Mouse (Mus musculus): ENCODE measurements at regions not wholly inside any gene's neighbourhood (a gene's known extent, or its start where the extent isn't known, plus 50 kb on each side); places are given as distances from the start of the nearest gene placed in this dataset.

DNA sequence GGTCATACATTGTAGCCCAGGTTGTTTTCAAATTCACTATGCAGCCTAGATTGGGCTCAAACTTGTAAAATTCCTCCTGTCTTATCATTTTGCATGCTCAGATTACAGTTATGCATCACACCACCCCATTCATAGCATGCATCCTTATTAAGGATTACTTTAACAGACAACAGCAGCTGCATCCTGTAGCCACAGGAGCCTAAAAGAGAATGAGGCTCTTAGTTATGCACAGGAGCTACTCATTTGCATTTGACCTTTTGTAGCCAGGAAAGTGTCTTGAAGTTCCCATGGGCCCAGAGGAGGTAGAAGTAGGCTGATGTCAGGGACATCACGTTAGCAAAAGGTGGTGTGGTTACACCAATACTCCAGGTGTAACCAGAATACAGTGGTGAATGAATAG, 148.9 kb upstream of the Sdr16c6 start:
- H3K27me3 ChIP-seq (ENCODE audit: control insufficient read depth, insufficient read depth, low read length): no peaks in the 10 kb centered on the region
- no peak overlapping the region for H3K9ac ChIP-seq (replicated peaks; ENCODE audit: low read length)

DNA sequence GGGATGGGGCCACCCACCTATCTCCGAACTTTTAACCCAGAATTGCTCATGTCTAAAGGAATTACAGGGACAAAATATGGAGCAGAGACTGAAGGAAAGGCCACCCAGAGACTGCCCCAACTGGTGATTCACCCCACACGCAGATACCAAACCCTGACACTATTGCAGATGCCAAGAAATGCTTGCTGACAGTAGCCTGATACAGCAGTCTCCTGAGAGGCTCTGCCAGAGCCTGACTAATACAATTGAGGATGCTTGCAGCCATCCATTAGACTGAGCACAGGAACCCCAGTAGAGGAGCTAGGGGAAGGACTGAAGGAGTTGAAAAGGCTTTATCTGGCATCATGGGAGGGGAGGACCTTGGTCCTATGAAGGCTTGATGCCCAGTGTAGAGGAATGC, 142.4 kb upstream of the Sdr16c6 start:
- Histone ChIP-seq H3K9me3 (ENCODE audit: control insufficient read depth, low read length) (no peaks in the 10 kb centered on the region), H3K4me1 (ENCODE audit: control insufficient read depth, insufficient read depth, low read length) (no peaks in the 10 kb centered on the region), H3K36me3 (ENCODE audit: control insufficient read depth, insufficient read depth, low read length) (no peaks in the 10 kb centered on the region), H3K9ac (replicated peaks; ENCODE audit: low read length) (no peak overlapping the region), H3K27me3 (ENCODE audit: control insufficient read depth, insufficient read depth, low read length) (no peaks in the 10 kb centered on the region), H3K4me2 (ENCODE audit: low read length) (no peak overlapping the region), H3K27ac (replicated peaks; ENCODE audit: low read depth, low read length) (no peak overlapping the region), H3K4me3 (replicated peaks; ENCODE audit: low read depth, low read length) (no peak overlapping the region)
- 90% methylated on average over 2 of the region's 2 CpGs for WGBS
- ATAC-seq (ENCODE audit: low FRiP score, low TSS enrichment): no peak
- DNase-seq: no peak

More for the DNA sequence above, 148.9 kb upstream of the Sdr16c6 start:
- Histone ChIP-seq H3K36me3 (ENCODE audit: control insufficient read depth, insufficient read depth, low read length) (no peaks in the 10 kb centered on the region), H3K9me3 (ENCODE audit: control insufficient read depth, low read length) (no peaks in the 10 kb centered on the region), H3K4me2 (ENCODE audit: low read length) (no peak overlapping the region), H3K4me3 (replicated peaks; ENCODE audit: low read depth, low read length) (no peak overlapping the region), H3K4me1 (ENCODE audit: control insufficient read depth, insufficient read depth, low read length) (no peaks in the 10 kb centered on the region), H3K27ac (replicated peaks; ENCODE audit: low read depth, low read length) (no peak overlapping the region)
- DNase-seq (no peak), ATAC-seq (ENCODE audit: low FRiP score, low TSS enrichment) (no peak)
- 9% methylated on average over 1 of the region's 1 CpGs for WGBS

DNA sequence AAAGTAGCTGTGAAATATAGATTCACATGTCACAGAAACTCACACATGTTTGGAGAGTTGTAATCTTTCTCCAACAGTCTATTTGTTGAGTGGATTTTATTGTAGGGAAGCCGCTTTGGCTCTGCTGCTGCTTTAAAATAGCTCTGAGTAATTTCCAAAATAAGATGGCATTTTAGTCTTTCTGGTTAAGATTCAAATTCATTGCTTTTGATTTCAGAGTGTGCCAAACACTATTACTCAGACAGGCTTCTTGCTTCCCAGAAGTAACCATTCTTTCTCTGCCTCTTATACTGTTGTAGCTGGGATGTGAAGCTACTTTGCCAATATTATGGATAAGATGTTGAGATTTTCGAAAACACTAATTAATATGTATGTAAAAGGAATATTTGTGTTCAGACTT, 134.6 kb upstream of the Sdr16c6 start:
- no peak for DNase-seq
- no peaks in the 10 kb centered on the region for H3K27me3 ChIP-seq (ENCODE audit: control insufficient read depth, insufficient read depth, low read length)
- ATAC-seq (ENCODE audit: low FRiP score, low TSS enrichment): no peak
- H3K4me2 ChIP-seq (ENCODE audit: low read length): no peak overlapping the region
- no peaks in the 10 kb centered on the region for H3K9me3 ChIP-seq (ENCODE audit: control insufficient read depth, low read length)
- H3K36me3 ChIP-seq (ENCODE audit: control insufficient read depth, insufficient read depth, low read length): no peaks in the 10 kb centered on the region
- no peak overlapping the region for H3K9ac ChIP-seq (replicated peaks; ENCODE audit: low read length)
- no peaks in the 10 kb centered on the region for H3K4me1 ChIP-seq (ENCODE audit: control insufficient read depth, insufficient read depth, low read length)
- 92% methylated on average over 2 of the region's 2 CpGs for WGBS
- no peak overlapping the region for H3K4me3 ChIP-seq (replicated peaks; ENCODE audit: low read depth, low read length)
- H3K27ac ChIP-seq (replicated peaks; ENCODE audit: low read depth, low read length): no peak overlapping the region

DNA sequence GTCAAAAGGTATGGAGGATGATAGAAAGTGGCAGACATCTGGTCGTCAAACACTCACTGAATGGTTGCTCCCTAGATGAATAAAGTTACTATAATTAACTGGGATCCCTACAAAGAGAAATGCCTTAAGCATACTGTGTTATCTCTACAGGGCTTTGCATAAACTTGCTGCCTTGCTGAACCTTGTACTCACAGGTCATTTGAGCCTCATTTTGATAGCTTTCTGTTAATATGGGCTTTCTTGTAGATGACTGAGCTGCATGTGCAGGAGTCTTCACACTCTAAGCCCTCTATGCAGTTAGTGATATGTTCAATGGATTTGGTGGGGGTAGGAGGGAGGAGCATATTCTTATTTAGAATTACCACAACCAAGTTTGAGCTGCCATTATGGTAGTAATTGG, 127.8 kb upstream of the Sdr16c6 start:
- no peaks in the 10 kb centered on the region for H3K9me3 ChIP-seq (ENCODE audit: control insufficient read depth, low read length)
- no peaks in the 10 kb centered on the region for H3K36me3 ChIP-seq (ENCODE audit: control insufficient read depth, insufficient read depth, low read length)
- 67% methylated on average over 1 of the region's 1 CpGs for WGBS
- DNase-seq (no peak), ATAC-seq (ENCODE audit: low FRiP score, low TSS enrichment) (no peak)
- no peak overlapping the region for H3K4me3 ChIP-seq (replicated peaks; ENCODE audit: low read depth, low read length)
- H3K4me2 ChIP-seq (ENCODE audit: low read length): no peak overlapping the region
- no peaks in the 10 kb centered on the region for H3K4me1 ChIP-seq (ENCODE audit: control insufficient read depth, insufficient read depth, low read length)
- no peaks in the 10 kb centered on the region for H3K27me3 ChIP-seq (ENCODE audit: control insufficient read depth, insufficient read depth, low read length)
- H3K27ac ChIP-seq (replicated peaks; ENCODE audit: low read depth, low read length): no peak overlapping the region
- H3K9ac ChIP-seq (replicated peaks; ENCODE audit: low read length): no peak overlapping the region

GRCm38 (mm10) chr4:4199309-4199708, 122.0 kb upstream of the Sdr16c6 start:
- no peaks in the 10 kb centered on the region for H3K9me3 ChIP-seq (ENCODE audit: control insufficient read depth, low read length)
- H3K4me3 ChIP-seq (replicated peaks; ENCODE audit: low read depth, low read length): no peak overlapping the region
- no peak for ATAC-seq (ENCODE audit: low FRiP score, low TSS enrichment)
- H3K4me2 ChIP-seq (ENCODE audit: low read length): no peak overlapping the region
- H3K9ac ChIP-seq (replicated peaks; ENCODE audit: low read length): no peak overlapping the region
- DNase-seq: no peak
- H3K4me1 ChIP-seq (ENCODE audit: control insufficient read depth, insufficient read depth, low read length): no peaks in the 10 kb centered on the region
- H3K27me3 ChIP-seq (ENCODE audit: control insufficient read depth, insufficient read depth, low read length): no peaks in the 10 kb centered on the region
- no peak overlapping the region for H3K27ac ChIP-seq (replicated peaks; ENCODE audit: low read depth, low read length)
- H3K36me3 ChIP-seq (ENCODE audit: control insufficient read depth, insufficient read depth, low read length): no peaks in the 10 kb centered on the region
- WGBS: 33% methylated on average over 2 of the region's 2 CpGs

GRCm38 (mm10) chr4:4195834-4196233, 118.5 kb upstream of the Sdr16c6 start:
- no peak for DNase-seq

GRCm38 (mm10) chr4:4195250-4195649, 117.9 kb upstream of the Sdr16c6 start:
- Histone ChIP-seq H3K9ac (replicated peaks; ENCODE audit: low read length) (no peak overlapping the region), H3K4me3 (replicated peaks; ENCODE audit: low read depth, low read length) (no peak overlapping the region), H3K36me3 (ENCODE audit: control insufficient read depth, insufficient read depth, low read length) (no peaks in the 10 kb centered on the region), H3K4me1 (ENCODE audit: control insufficient read depth, insufficient read depth, low read length) (no peaks in the 10 kb centered on the region), H3K9me3 (ENCODE audit: control insufficient read depth, low read length) (no peaks in the 10 kb centered on the region), H3K27ac (replicated peaks; ENCODE audit: low read depth, low read length) (no peak overlapping the region), H3K27me3 (ENCODE audit: control insufficient read depth, insufficient read depth, low read length) (no peaks in the 10 kb centered on the region), H3K4me2 (ENCODE audit: low read length) (no peak overlapping the region)
- ATAC-seq (ENCODE audit: low FRiP score, low TSS enrichment) (no peak), DNase-seq (peak; percentile 13)
- WGBS: 72% methylated on average over 8 of the region's 8 CpGs

More at GRCm38 (mm10) chr4:4195834-4196233, 118.5 kb upstream of the Sdr16c6 start:
- Histone ChIP-seq H3K27me3 (ENCODE audit: control insufficient read depth, insufficient read depth, low read length) (no peaks in the 10 kb centered on the region), H3K27ac (replicated peaks; ENCODE audit: low read depth, low read length) (no peak overlapping the region), H3K9ac (replicated peaks; ENCODE audit: low read length) (no peak overlapping the region), H3K4me3 (replicated peaks; ENCODE audit: low read depth, low read length) (no peak overlapping the region), H3K9me3 (ENCODE audit: control insufficient read depth, low read length) (no peaks in the 10 kb centered on the region), H3K36me3 (ENCODE audit: control insufficient read depth, insufficient read depth, low read length) (no peaks in the 10 kb centered on the region), H3K4me1 (ENCODE audit: control insufficient read depth, insufficient read depth, low read length) (no peaks in the 10 kb centered on the region), H3K4me2 (ENCODE audit: low read length) (no peak overlapping the region)
- WGBS: 61% methylated on average over 2 of the region's 2 CpGs
- no peak for ATAC-seq (ENCODE audit: low FRiP score, low TSS enrichment)

Measured in midbrain, embryonic 14.5 days (tissue).